Mouse (Mus musculus) lung, embryonic 15.5 days (tissue): ENCODE data around the gene Mlip. TPM values are rescaled to one million over a fixed set of nuclear protein-coding genes. Genes with fewer than 3 reads are reported as not detected.

Experiments used
- polyA plus RNA-seq: library from polyadenylated mRNA; unstranded; fragments of >200 nt; fragmentation: Nextera tagmentation; extraction: Ambion mirVana; gene quantifications from 2 replicates; pipeline ENCODE4 v1.2.1, GENCODE M21; 2015

Mlip gene
- polyA plus RNA-seq, 1 experiment from 2014 or later, result 5.7 TPM

Other genes starting within 250 kb of the Mlip start
- 9.3 and 11.4 TPM in 2 replicates for gene Lrrc1, start 191.9 kb upstream of the Mlip start, polyA plus RNA-seq